Mouse (Mus musculus) cerebellum, adult 2 months (tissue): ENCODE measurements around the gene Psme4. TPM values are rescaled to one million over a fixed set of nuclear protein-coding genes. Genes with fewer than 3 reads are reported as not detected.

Experiments
- DNase-seq, 2 experiments: peaks; one replicate each; pipeline ENCODE4 v3.0.0; 2021
- H3K27ac ChIP-seq: fragments of 200-500 bp; 2 replicates; pipeline ENCODE4 v1.5.1; 2012; ENCODE audit warnings: low read length, control low read depth, inconsistent platforms; ENCODE audit not compliant: insufficient read depth
- H3K27me3 ChIP-seq: fragments of 200-500 bp; 2 replicates; pipeline ENCODE4 v1.6.1; 2012; ENCODE audit warnings: inconsistent platforms, mild to moderate bottlenecking, low read length, moderate library complexity; ENCODE audit not compliant: control insufficient read depth, insufficient read depth
- H3K4me1 ChIP-seq: fragments of 200-500 bp; 2 replicates; pipeline ENCODE4 v1.6.1; 2011; ENCODE audit warnings: low read length; ENCODE audit not compliant: control insufficient read depth, insufficient read depth
- H3K4me3 ChIP-seq: fragments of 200-500 bp; replicated peaks from 2 replicates; pipeline ENCODE3; 2011; ENCODE audit warnings: mild to moderate bottlenecking, low read depth, low read length, control low read depth; ENCODE audit not compliant: insufficient read depth
- CTCF ChIP-seq: fragments of 200-500 bp; IDR thresholded peaks from 2 replicates; pipeline ENCODE4 v1.5.1; 2011; ENCODE audit warnings: low read depth, mild to moderate bottlenecking, control low read depth, low read length, moderate library complexity, borderline replicate concordance; ENCODE audit not compliant: insufficient read depth
- POLR2A ChIP-seq: fragments of 200-500 bp; IDR thresholded peaks from 2 replicates; pipeline ENCODE4 v1.6.1; 2011; ENCODE audit warnings: low read length, control low read depth, borderline replicate concordance; ENCODE audit not compliant: insufficient read depth
- WGBS: fragments of 180-500 bp; shearing (Covaris S2); methylation state at CpG from one replicate; pipeline ENCODE4 v1.1.7; 2018; 5-methylcytosine and 5-hydroxymethylcytosine counted together
- polyA plus RNA-seq: library from polyadenylated mRNA; depleted of rRNA; stranded (reverse); fragments of >200 nt; gene quantifications from 2 replicates; pipeline ENCODE4 v1.2.3, GENCODE M21; 2012

Gene Psme4
- polyA plus RNA-seq, 1 experiment, result 29.5 TPM

DNA sequence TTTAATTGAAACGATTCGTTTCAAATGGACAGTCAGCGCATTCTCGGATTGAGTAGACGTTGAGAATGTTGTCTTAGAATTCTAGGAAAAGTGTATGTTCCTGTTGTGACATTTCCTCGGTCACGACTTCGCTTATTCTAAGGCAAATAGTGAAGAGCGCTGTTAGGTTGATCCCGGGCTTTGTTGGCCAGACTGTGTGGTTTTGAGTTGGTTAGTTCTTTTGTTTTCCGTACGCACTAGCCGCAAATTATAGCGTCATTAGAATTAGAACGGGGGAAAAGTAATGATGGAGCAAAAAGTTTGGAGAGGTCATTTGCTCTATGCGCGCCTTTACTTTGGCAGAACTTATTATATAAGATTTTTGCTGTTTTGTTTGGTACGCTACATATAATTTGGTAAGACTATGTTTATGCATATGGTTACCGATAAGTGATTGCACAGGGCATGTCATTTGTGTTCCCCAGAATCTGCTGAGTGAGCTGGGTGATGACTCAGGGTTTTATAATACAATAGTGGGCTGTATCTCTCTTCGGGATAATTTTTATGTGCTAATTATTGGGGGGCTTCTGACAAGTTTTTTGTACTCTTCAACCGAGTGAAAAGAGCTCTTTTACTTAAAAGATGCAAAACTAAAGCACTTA, 1.4 kb downstream of the Psme4 start:
- Histone ChIP-seq H3K4me3 (peak overlapping the region; percentile 98), H3K27me3 (no peaks in the 10 kb centered on the region), H3K4me1 (peaks cover 5% of the 10 kb centered on the region), H3K27ac (no peak overlapping the region)
- WGBS, result 2% methylated on average over 21 of the region's 21 CpGs
- TF ChIP-seq CTCF (no peak), POLR2A (no peak)
- DNase-seq, result peak in 1 of 2 experiments; percentile 19

DNA sequence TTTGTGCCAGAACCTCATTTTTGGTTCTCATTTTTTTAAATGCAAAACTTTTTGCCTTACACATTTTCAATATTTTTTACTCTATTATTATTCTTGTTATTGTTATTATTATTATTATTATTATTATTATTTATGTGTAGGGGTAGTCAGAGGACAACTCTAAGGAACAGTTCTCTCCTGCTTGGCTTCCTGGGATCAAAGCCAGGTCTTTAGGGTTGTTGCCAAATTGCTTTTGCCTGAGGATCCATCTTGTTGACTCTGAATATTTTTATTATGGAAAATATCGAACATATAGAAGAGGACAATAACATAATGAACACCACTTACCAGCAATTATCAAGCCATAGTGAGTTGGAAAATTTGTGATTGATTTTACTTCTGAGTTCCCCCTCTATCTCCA, 3.1 kb downstream of the Psme4 start:
- Histone ChIP-seq H3K27me3 (no peaks in the 10 kb centered on the region), H3K4me1 (peaks cover 7% of the 10 kb centered on the region), H3K4me3 (no peak overlapping the region), H3K27ac (no peak overlapping the region)
- no peak for TF ChIP-seq POLR2A
- no peak for TF ChIP-seq CTCF
- DNase-seq, result peak; percentile 33 to 62
- WGBS, result 7% methylated on average over 1 of the region's 1 CpGs

DNA sequence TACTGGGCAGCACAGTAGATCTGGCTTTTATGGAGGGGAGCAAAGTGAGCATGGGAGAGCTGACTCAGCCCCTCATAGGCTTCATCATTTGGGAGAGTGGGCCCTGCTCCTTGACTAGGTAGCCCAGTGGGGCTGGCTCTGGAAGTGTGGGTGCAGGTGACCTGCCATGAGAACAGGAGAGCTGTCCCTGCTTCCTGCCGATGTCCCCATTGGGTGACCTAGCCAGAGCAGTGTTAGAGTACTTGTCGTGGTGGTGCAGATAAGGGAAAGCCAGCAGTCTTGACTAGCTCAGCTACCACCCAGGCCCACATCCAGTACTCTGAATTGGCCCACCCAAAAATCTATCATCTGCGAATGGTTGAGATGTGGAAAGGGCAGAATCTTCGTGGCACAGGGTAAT, 6.0 kb downstream of the Psme4 start:
- 71% methylated on average over 4 of the region's 4 CpGs for WGBS
- DNase-seq, result no peak
- H3K27me3 ChIP-seq, result no peaks in the 10 kb centered on the region
- TF ChIP-seq POLR2A, result no peak
- TF ChIP-seq CTCF, result no peak
- H3K4me3 ChIP-seq, result no peak overlapping the region
- H3K4me1 ChIP-seq, result peaks cover 7% of the 10 kb centered on the region
- H3K27ac ChIP-seq, result no peak overlapping the region

DNA sequence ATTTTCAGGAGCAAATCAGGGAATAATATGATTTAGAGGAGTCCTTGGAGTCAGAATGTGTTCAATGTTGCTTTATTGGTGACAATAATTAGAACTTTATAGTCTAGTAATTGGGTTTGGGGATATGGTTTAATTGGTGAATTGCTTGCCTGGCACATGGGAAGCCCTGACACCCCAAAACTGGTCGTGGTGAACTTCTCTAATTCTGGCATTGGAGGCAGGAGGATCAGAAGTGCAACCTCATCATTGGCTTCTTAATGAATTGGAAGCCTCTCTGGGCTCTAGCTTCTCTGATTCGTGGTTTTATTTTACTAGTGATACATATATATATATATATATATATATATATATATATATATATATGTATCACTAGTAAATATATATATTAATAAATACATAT, 9.4 kb downstream of the Psme4 start:
- H3K27me3 ChIP-seq, result no peaks in the 10 kb centered on the region
- WGBS, result 25% methylated on average over 2 of the region's 2 CpGs
- H3K4me1 ChIP-seq, result peaks cover 2% of the 10 kb centered on the region; the same call in 1 of the 2 replicates
- DNase-seq, result no peak
- H3K27ac ChIP-seq, result no peak overlapping the region
- TF ChIP-seq CTCF (no peak), POLR2A (no peak)
- H3K4me3 ChIP-seq, result no peak overlapping the region

DNA sequence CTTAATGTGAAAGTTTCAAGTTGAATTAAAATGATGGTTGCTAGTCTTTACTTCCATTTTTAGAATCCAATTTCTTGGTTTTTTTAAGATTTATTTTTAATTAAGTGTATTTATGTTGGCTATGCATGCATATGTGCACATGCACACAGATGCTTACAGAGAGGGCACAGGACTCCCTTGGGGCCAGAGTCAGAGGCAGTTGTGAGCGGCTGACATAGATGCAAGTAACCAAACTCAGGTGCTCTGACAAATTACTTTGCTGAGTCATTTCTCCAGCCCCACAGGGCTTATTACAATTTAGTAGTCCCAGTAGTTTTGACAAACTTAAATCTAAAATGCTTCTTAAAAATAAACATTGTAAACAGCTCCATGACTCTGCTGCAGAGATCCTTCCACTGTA, 10.1 kb downstream of the Psme4 start:
- WGBS, result 90% methylated on average over 1 of the region's 1 CpGs
- DNase-seq, result no peak
- TF ChIP-seq POLR2A (no peak), CTCF (no peak)
- no peak overlapping the region for H3K4me3 ChIP-seq
- no peak overlapping the region for H3K27ac ChIP-seq
- no peaks in the 10 kb centered on the region for H3K27me3 ChIP-seq
- peaks cover 2% of the 10 kb centered on the region; the same call in 1 of the 2 replicates for H3K4me1 ChIP-seq

DNA sequence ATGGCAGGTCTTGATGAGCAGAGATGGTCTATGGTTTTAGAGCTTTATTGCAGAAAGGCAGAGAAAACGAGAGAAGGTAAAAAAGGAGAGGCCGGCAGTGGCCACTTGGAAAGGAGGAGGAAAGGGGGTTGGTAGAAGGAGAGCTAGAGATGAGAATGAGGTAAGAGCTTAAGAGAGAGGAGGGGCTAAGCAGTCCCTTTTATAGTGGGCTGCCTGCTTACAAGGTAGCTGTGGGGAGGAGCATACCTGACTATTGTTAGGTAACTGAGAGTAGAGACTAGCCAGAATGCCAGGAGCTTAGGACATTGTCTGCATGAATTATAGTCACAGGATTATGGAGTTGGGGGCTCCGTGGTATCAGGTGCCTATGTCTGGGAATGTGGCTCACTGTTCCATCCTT, 14.0 kb downstream of the Psme4 start:
- DNase-seq, result no peak
- no peak overlapping the region for H3K4me3 ChIP-seq
- no peak overlapping the region; the same call in 1 of the 2 replicates for H3K27ac ChIP-seq
- no peaks in the 10 kb centered on the region for H3K4me1 ChIP-seq
- TF ChIP-seq CTCF (no peak), POLR2A (no peak)
- H3K27me3 ChIP-seq, result no peaks in the 10 kb centered on the region
- WGBS, result 67% methylated on average over 3 of the region's 3 CpGs

DNA sequence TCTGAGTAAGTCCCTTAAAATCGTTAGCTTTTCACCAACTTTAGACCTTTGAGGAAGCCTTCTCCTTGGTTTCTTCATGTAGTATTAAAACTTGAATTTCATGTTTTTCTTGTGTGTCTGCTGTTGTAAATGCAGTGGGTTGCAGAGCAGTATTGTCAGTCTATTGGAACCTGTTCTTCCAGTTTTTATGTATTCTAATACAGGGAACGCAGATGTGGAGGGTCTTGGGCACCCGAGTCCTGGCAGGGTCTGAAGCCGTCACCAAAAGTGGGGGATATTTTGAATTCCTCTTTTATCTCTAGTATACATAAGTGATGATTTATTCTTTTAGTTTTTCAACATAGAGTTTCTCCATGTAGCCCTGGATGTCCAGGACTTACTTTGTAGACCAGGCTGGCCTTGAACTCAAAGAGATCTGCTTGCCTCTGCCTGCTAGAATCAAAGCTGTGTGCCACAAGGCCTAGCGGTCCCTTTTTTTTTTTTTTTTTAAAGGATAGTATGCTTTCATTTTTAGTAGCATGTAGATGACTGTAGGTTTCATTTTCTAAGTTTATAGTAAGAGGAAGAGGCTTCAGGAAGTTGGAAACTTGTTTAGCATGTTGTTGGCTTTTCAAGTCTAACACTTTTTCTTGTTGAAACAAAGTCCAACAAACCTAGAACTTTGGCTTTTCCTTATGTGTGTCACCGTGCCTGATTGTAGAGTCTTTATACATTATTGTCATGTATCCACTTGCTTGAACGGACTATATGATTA, 14.9 kb downstream of the Psme4 start:
- Histone ChIP-seq H3K27ac (no peak overlapping the region), H3K27me3 (no peaks in the 10 kb centered on the region), H3K4me3 (no peak overlapping the region), H3K4me1 (no peaks in the 10 kb centered on the region)
- no peak for DNase-seq
- TF ChIP-seq POLR2A (no peak), CTCF (no peak)
- WGBS, result 93% methylated on average over 7 of the region's 7 CpGs

DNA sequence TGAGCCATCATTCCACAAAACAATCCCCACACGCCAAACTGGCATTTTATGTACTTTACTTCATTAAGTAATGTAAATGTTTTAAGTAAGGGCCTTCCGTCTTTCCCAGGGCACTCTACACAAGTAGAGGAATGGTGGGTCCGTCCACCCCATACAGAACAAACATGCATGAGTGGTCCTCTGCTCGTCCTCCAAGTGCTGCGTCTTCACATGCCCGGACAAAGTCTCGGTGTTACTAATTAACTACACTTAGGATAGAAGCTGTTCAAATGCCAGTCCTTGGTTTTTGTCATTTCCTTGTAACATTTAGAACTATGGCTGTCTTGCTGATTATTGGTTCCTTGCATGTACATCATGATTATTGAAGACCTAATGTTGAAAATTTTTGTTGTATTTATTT, 21.2 kb downstream of the Psme4 start:
- H3K27me3 ChIP-seq, result no peaks in the 10 kb centered on the region
- H3K4me3 ChIP-seq, result no peak overlapping the region
- WGBS, result 93% methylated on average over 7 of the region's 7 CpGs
- H3K27ac ChIP-seq, result no peak overlapping the region
- H3K4me1 ChIP-seq, result peaks cover 4% of the 10 kb centered on the region; the same call in 1 of the 2 replicates
- no peak for DNase-seq
- TF ChIP-seq CTCF, result no peak
- no peak for TF ChIP-seq POLR2A
